Comparison of ENCODE assay signal across 12 mouse cellular contexts in the genomic region with DNA sequence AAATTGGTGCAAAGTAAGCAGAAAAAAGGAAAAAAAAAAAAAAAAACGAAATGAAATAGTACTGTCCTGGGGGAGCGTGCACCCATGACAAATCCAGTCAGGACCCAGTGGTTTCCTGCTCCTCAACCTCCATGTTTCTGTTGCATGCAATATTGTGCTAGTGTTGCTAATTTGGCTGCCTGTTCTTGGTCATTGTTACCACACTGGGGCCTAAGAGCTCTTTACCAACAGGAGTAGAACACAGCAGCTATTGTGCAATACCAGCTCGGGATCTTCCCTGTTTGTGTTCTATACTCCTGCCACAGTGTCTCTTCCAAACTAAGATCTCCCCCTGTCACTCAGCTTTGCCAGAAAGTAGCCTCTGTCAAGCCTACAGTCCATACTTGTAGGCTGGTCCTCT. TPM values are rescaled to one million over a fixed set of nuclear protein-coding genes. Genes with fewer than 3 reads are reported as not detected.
DNase-seq lines count a peak whose midpoint lies in the region; ATAC-seq and TF ChIP-seq lines count a peak whose summit lies in the region.
"Had no signal": no experiment of that assay in that cellular context is flagged by ENCODE, and none has a peak within 500 bp of the region (broad histone marks: within the 10 kb centered on the region; RNA-seq: fewer than 3 reads in every experiment).

No protein-coding gene starts in this region.

- H3K9me3 ChIP-seq in kidney, embryonic 14.5 days (ENCODE audit: control insufficient read depth, low read length): no peaks in the 10 kb centered on the region
- H3K9me3 ChIP-seq: embryonic facial prominence, embryonic 13.5 days had no signal

- no peak overlapping the region for H3K4me3 ChIP-seq in kidney, embryonic 14.5 days (ENCODE audit: low read length)
- H3K4me3 ChIP-seq in C2C12 (ENCODE audit: insufficient read depth, poor library complexity, severe bottlenecking): no peak overlapping the region
- H3K4me3 ChIP-seq in brown adipose tissue, adult 24 weeks (ENCODE audit: insufficient read depth, low read depth, low read length): no peak overlapping the region
- H3K4me3 ChIP-seq: embryonic facial prominence, embryonic 13.5 days had no signal

- no peaks in the 10 kb centered on the region for H3K79me3 ChIP-seq in C2C12 (ENCODE audit: low read depth)

- H3K36me3 ChIP-seq in kidney, embryonic 14.5 days (ENCODE audit: control insufficient read depth, insufficient read depth, low read length): no peaks in the 10 kb centered on the region
- H3K36me3 ChIP-seq in C2C12 (ENCODE audit: control insufficient read depth, insufficient read depth): no peaks in the 10 kb centered on the region
- H3K36me3 ChIP-seq: embryonic facial prominence, embryonic 13.5 days had no signal

- no peak overlapping the region for H3K9ac ChIP-seq in kidney, embryonic 14.5 days (ENCODE audit: low read depth, low read length)
- H3K9ac ChIP-seq: embryonic facial prominence, embryonic 13.5 days; forebrain, postnatal 0 days had no signal

- ATAC-seq in kidney, embryonic 14.5 days (ENCODE audit: low FRiP score, low TSS enrichment): no peak
- no peak for ATAC-seq in erythroblast, adult 5-6 weeks (replicated peaks; ENCODE audit: low FRiP score, poor library complexity, severe bottlenecking)
- ATAC-seq: forebrain, postnatal 0 days had no signal

- H3K4me1 ChIP-seq in kidney, embryonic 14.5 days (ENCODE audit: control insufficient read depth, insufficient read depth, low read length): no peaks in the 10 kb centered on the region
- H3K4me1 ChIP-seq in brown adipose tissue, adult 24 weeks (ENCODE audit: control insufficient read depth, insufficient read depth, insufficient read length, low read length): peaks cover 14% of the 10 kb centered on the region
- H3K4me1 ChIP-seq: embryonic facial prominence, embryonic 13.5 days had no signal

- no peak for DNase-seq in kidney, adult 11 months
- peak; percentile 14 for DNase-seq in lung, postnatal 10 days
- no peak for DNase-seq in layer of hippocampus, adult 9-11 months
- DNase-seq: cerebellum, adult 8-10 months; forebrain, postnatal 0 days; thymus, postnatal 14 days had no signal

- 0 out of 2 replicates have a peak overlapping the region, but pooled peaks have one; percentile 8 for H3K27ac ChIP-seq in kidney, embryonic 14.5 days (ENCODE audit: low read depth, low read length)
- H3K27ac ChIP-seq in brown adipose tissue, adult 24 weeks (replicated peaks; ENCODE audit: low read depth, low read length): peak overlapping the region; percentile 81

- no peak overlapping the region for H3K4me2 ChIP-seq in kidney, embryonic 14.5 days (replicated peaks; ENCODE audit: low read depth, low read length)
- H3K4me2 ChIP-seq: embryonic facial prominence, embryonic 13.5 days; heart, embryonic 11.5 days had no signal

- TF ChIP-seq CTCF in C2C12 (IDR thresholded peaks at IDR 0.05; ENCODE audit: control insufficient read depth, insufficient read depth, insufficient read length): no peak

- no peaks in the 10 kb centered on the region for H3K27me3 ChIP-seq in kidney, embryonic 14.5 days (ENCODE audit: control insufficient read depth, insufficient read depth, low read length)
- no peaks in the 10 kb centered on the region for H3K27me3 ChIP-seq in C2C12 (ENCODE audit: control insufficient read depth, insufficient read depth, insufficient read length)
- H3K27me3 ChIP-seq: embryonic facial prominence, embryonic 13.5 days had no signal

- WGBS in kidney, embryonic 14.5 days: 74% methylated on average over 3 of the region's 3 CpGs

- H3ac ChIP-seq in C2C12 (ENCODE audit: control insufficient read depth, insufficient read length, low read depth): no peak overlapping the region

- no peaks in the 10 kb centered on the region for H3K79me2 ChIP-seq in C2C12 (ENCODE audit: control insufficient read depth, insufficient read depth)

TF ChIP-seq in C2C12, 6 proteins besides CTCF, POLR2A, EP300 and RAD21:
- TF ChIP-seq CEBPB (IDR thresholded peaks at IDR 0.05; ENCODE audit: low read depth): peak; percentile 60
- no peak for TF ChIP-seq MAX (IDR thresholded peaks at IDR 0.05)

RNA-seq across cellular contexts. Expression of a gene that starts 9.7 kb away (rescaled TPM):
- 104 and 135 TPM in 2 replicates for polyA plus RNA-seq in kidney, embryonic 14.5 days (2014; fragmentation: Nextera tagmentation; extraction: Ambion mirVana)
- 37.0 TPM for polyA plus RNA-seq in C2C12 (2012; fragmentation: generic; extraction: Trizol)
- 76.0 and 95.5 TPM in 2 replicates for polyA plus RNA-seq in brown adipose tissue, adult 24 weeks (2012; ENCODE audit: insufficient read depth, insufficient read length, missing spikeins)
- total RNA-seq in erythroblast, adult 5-6 weeks (2015; ENCODE audit: low replicate concordance): 34.6 and 44.3 TPM in 2 replicates
- total RNA-seq in erythroblast, adult 5-6 weeks (2017; ENCODE audit: low replicate concordance): 10.3 and 17.8 TPM in 2 replicates
